Mouse (Mus musculus): Measurements from ENCODE around the gene AI413582.

GRCm38 (mm10) chr17:27518296-27518695 lies 47.3 kb downstream of the AI413582 start:
- TF ChIP-seq CTCF (IDR thresholded peaks at IDR 0.05; ENCODE audit: extremely low read depth, insufficient read length, insufficient replicate concordance, low read depth, low read length): no peak
- TF ChIP-seq POLR2A (IDR thresholded peaks at IDR 0.05; ENCODE audit: low read depth, low read length): no peak
